ENCODE assay signal across 19 mouse cellular contexts in the genomic region with DNA sequence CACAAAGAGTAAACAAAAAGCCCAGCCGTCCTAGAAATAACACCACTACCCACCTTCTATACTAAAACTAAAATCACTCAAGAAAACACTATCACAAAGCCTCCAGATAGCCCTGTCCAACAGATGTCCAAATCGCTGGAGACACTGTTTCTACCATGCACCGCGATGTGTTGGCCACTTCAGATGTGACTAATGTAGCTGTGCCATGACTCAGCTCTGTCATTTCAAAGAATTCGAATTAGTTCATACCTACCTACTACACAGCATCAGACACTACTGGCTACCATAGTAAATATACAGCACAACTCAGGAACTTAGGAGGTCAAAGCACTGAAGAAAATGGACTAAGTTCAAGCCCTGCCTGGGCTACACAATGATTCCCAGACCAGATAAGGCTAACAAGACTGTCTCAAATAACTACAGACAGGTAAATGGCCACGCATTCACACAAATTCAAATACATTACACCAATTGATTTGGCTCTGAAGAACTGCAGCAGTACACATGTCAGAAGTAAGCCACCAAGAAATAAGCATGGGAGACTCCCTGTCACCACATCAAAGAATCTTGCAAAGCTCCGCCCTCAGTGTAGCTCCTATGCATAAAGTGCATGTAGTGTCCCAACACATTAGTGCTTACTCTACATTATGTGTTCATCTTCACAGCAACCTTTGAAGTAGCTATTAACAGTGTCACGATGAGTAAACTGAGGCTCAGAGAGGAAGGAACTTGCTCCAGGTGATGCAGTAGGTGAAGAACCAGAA. TPM values are rescaled to one million over a fixed set of nuclear protein-coding genes. Genes with fewer than 3 reads are reported as not detected.
DNase-seq lines count a peak whose midpoint lies in the region; ATAC-seq and TF ChIP-seq lines count a peak whose summit lies in the region.
"Had no signal": no experiment of that assay in that cellular context is flagged by ENCODE, and none has a peak within 500 bp of the region (broad histone marks: within the 10 kb centered on the region; RNA-seq: fewer than 3 reads in every experiment).

No protein-coding gene starts in this region.

- no peaks in the 10 kb centered on the region for H3K4me1 ChIP-seq in stomach, postnatal 0 days (replicated peaks; ENCODE audit: control insufficient read depth, insufficient read depth)

- no peak overlapping the region for H3K4me2 ChIP-seq in stomach, postnatal 0 days (replicated peaks; ENCODE audit: low read depth)
- H3K4me2 ChIP-seq: embryonic facial prominence, embryonic 13.5 days; forebrain, embryonic 13.5 days; hindbrain, embryonic 12.5 days; liver, embryonic 13.5 days had no signal

- no peaks in the 10 kb centered on the region for H3K27me3 ChIP-seq in stomach, postnatal 0 days (ENCODE audit: control insufficient read depth, insufficient read depth, low read length)
- H3K27me3 ChIP-seq: embryonic facial prominence, embryonic 13.5 days; forebrain, embryonic 13.5 days; hindbrain, embryonic 12.5 days; liver, embryonic 13.5 days had no signal

- ATAC-seq in CD4-positive, CD25-positive, alpha-beta regulatory T cell, adult 4 months, result peak; percentile 71
- peak; percentile 76 for ATAC-seq in inflammation-experienced regulatory T-cells, adult 6 months
- no peak for ATAC-seq in stomach, postnatal 0 days (ENCODE audit: low FRiP score, low TSS enrichment)
- ATAC-seq in erythroblast, adult 5-6 weeks (replicated peaks; ENCODE audit: low FRiP score, poor library complexity, severe bottlenecking), result no peak
- ATAC-seq: forebrain, embryonic 13.5 days; intestine, postnatal 0 days had no signal

- H3K9ac ChIP-seq in stomach, postnatal 0 days (ENCODE audit: low read length), result no peak overlapping the region
- H3K9ac ChIP-seq: embryonic facial prominence, embryonic 13.5 days; forebrain, embryonic 13.5 days; hindbrain, embryonic 12.5 days; liver, embryonic 13.5 days had no signal

- H3K36me3 ChIP-seq in stomach, postnatal 0 days (ENCODE audit: control insufficient read depth, insufficient read depth, low read length), result no peaks in the 10 kb centered on the region
- H3K36me3 ChIP-seq: embryonic facial prominence, embryonic 13.5 days; hindbrain, embryonic 12.5 days; liver, embryonic 13.5 days; midbrain, embryonic 10.5 days had no signal

- no peak for TF ChIP-seq CTCF in stomach, postnatal 0 days (IDR thresholded peaks at IDR 0.05; ENCODE audit: low read depth)

- no peak overlapping the region for H3K4me3 ChIP-seq in stomach, postnatal 0 days (ENCODE audit: low read depth, low read length)
- H3K4me3 ChIP-seq: embryonic facial prominence, embryonic 13.5 days; forebrain, embryonic 13.5 days; hindbrain, embryonic 12.5 days; limb, embryonic 10.5 days; liver, embryonic 13.5 days; midbrain, embryonic 10.5 days had no signal

- 77% methylated on average over 8 of the region's 8 CpGs for WGBS in stomach, postnatal 0 days

- H3K27ac ChIP-seq in stomach, postnatal 0 days (replicated peaks), result no peak overlapping the region
- H3K27ac ChIP-seq: embryonic facial prominence, embryonic 13.5 days; forebrain, embryonic 13.5 days; hindbrain, embryonic 12.5 days; limb, embryonic 10.5 days; liver, embryonic 13.5 days; midbrain, embryonic 10.5 days had no signal

- no peak for TF ChIP-seq EP300 in stomach, postnatal 0 days (optimal IDR thresholded peaks at IDR 0.05)

- H3K9me3 ChIP-seq in stomach, postnatal 0 days (ENCODE audit: control insufficient read depth, low read length), result no peaks in the 10 kb centered on the region
- H3K9me3 ChIP-seq: embryonic facial prominence, embryonic 13.5 days; forebrain, embryonic 13.5 days; hindbrain, embryonic 12.5 days; limb, embryonic 10.5 days; liver, embryonic 13.5 days; midbrain, embryonic 10.5 days had no signal

- DNase-seq in heart, adult 11 months, result peak; percentile 61
- no peak for DNase-seq in heart, adult 18-20 months
- DNase-seq in 3134 (ENCODE audit: extremely low read depth, insufficient read length, low spot score), result peak; percentile 10
- DNase-seq in stomach, postnatal 0 days (ENCODE audit: low spot score), result no peak
- DNase-seq: adrenal gland, postnatal 14 days; kidney, postnatal 25 days; layer of hippocampus, postnatal 36 days; liver, embryonic 13.5 days; lung, postnatal 14 days had no signal

RNA-seq across cellular contexts. Expression of a gene that starts 35.5 kb away (rescaled TPM):
- 100 to 1,000 TPM; 209 to 220 TPM for total RNA-seq in heart, adult 18-20 months (2021)
- 10 to 100 TPM in 1 of 2 experiments, 1 to 10 TPM in 1; 6.5 to 15.7 TPM for polyA plus RNA-seq in CD4-positive, CD25-positive, alpha-beta regulatory T cell, adult 4 months (2017; shearing (Covaris generic))
- 10 to 100 TPM; 11.2 to 16.3 (median 12.5) TPM for polyA plus RNA-seq in inflammation-experienced regulatory T-cells, adult 6 months (2017; shearing (Covaris generic))
- polyA plus RNA-seq in stomach, postnatal 0 days (2015; fragmentation: Nextera tagmentation; extraction: Ambion mirVana), result 8.8 and 9.8 TPM in 2 replicates
- 19.9 and 23.4 TPM in 2 replicates for total RNA-seq in erythroblast, adult 5-6 weeks (2015; ENCODE audit: low replicate concordance)
- 12.8 and 14.1 TPM in 2 replicates for total RNA-seq in erythroblast, adult 5-6 weeks (2017; ENCODE audit: low replicate concordance)

RNA-seq across cellular contexts. Expression of a gene that starts 47.9 kb away (rescaled TPM):
- under 1 TPM; 0.07 to 0.08 TPM for total RNA-seq in heart, adult 18-20 months (2021)
- polyA plus RNA-seq in CD4-positive, CD25-positive, alpha-beta regulatory T cell, adult 4 months (2017; shearing (Covaris generic)), result not detected
- polyA plus RNA-seq in inflammation-experienced regulatory T-cells, adult 6 months (2017; shearing (Covaris generic)), result under 1 TPM in 1 of 3 experiments, not detected in 2; 0.17 TPM
- polyA plus RNA-seq in stomach, postnatal 0 days (2015; fragmentation: Nextera tagmentation; extraction: Ambion mirVana), result 0.06 and 0.08 TPM in 2 replicates
- total RNA-seq in erythroblast, adult 5-6 weeks (2015; ENCODE audit: low replicate concordance), result not detected in 2 replicates
- total RNA-seq in erythroblast, adult 5-6 weeks (2017; ENCODE audit: low replicate concordance), result 0.26 TPM in 1 of 2 replicates, not detected in the other
- total RNA-seq: common myeloid progenitor, adult 5-6 weeks had no signal

Comparison
In these comparisons a context has a peak if more than half of its experiments do, and no peak if none do; other contexts are left out.
1. DNase-seq: peak in heart, adult 11 months (single experiment) and 3134 (single experiment); none in heart, adult 18-20 months (0 of 2) and stomach, postnatal 0 days (single experiment).
2. ATAC-seq: peak in CD4-positive, CD25-positive, alpha-beta regulatory T cell, adult 4 months (single experiment) and inflammation-experienced regulatory T-cells, adult 6 months (single experiment); none in stomach, postnatal 0 days (single experiment) and erythroblast, adult 5-6 weeks (single experiment).